Mouse (Mus musculus) CD4-positive, CD25-positive, alpha-beta regulatory T cell, adult 2 months (primary cell): ENCODE results near the gene Spint5.
"Not testable (repeated sequence)": the region's sequence is repeated elsewhere in the genome, so short reads cannot be mapped to it uniquely, and the experiment has no call there.

ENCODE experiments used
- DNase-seq: peaks from one replicate; pipeline ENCODE4 v3.0.0-alpha.2; 2012; ENCODE audit warnings: low read depth, low spot score

Spint5 gene

DNA sequence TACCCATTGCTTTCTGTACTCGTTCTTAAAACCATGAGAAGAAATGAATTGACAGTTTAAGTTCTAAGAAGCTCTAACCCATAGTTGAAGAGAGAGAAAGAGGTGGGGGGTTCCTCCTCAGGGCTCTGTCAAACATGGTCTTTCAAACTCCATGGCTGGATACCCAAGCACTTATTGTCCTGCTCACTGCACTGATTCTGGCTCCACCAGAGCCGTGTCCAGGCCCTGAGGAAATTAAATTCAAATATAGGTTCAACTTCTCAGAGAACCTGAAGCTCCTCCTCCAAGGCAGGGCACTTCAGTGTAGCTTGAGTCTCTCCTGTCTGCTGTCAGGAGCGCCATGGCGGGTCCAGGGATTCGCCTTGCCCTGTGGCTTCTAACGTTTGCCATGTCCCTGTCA is at the start of gene Spint5:
TSS of gene Spint5 (plus strand) at position 301 of the 400 bp plus-strand sequence.
- DNase-seq = no peak

DNA sequence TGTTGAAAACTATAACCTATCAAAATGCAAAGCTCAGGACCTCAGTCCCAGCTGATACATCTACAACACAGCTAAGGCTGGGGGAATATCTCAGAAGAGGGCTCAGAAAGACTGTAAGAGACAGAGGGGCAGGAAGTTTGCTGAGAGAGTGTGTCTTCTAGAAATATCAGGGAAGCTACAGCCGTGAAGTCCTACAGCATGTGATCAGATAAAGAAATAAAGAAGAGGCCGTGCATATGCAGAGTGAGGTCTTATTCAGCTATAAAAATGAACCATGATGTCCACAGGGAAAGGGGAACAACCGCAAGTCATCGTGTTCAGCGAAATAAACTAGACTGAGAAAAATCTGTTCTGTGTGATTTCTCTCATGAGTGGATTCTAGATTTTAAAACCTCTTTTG is 44.8 kb upstream of the Spint5 start:
- no peak for DNase-seq

DNA sequence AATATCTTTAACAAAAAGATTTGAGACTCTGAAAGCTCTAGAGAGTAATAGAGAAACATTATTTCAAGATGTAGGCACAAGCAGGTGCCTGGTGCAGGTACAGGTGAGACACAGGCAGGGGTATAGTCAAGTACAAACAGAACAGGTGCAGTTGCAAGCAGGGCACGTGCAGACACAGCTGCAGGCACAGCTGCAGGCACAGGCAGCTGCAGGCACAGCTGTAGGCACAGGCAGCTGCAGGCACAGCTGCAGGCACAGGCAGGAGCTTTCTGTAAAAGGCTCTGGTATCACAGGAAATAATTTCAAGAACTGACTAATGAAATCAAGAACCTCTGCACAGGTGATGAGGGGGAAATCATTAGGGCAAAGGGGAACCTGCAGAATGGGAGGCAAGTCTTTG is 44.2 kb upstream of the Spint5 start:
- DNase-seq = no peak

DNA sequence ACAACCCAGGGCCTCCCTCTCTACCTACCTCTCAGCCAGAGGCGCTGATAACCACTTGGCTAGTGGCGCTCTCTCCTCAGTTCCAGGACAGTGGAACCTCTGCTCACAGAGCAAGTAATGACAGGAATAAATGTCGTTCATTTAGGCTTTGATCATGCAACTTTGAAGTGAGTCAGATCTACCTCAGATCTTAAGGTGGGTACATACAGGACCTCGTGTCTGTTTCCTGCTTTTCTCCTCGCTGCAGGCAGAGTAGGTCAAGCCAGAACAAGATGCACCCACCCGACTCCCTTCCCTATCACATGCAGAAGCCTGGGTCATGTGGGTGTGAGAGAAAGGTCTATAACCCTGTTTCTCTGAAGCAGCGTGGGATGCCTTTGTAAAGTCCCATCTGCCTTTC is 41.1 kb upstream of the Spint5 start, which contains the start of gene Wfdc11:
TSS of gene Wfdc11 (minus strand) at position 101 of the 400 bp plus-strand sequence.
- DNase-seq = no peak

DNA sequence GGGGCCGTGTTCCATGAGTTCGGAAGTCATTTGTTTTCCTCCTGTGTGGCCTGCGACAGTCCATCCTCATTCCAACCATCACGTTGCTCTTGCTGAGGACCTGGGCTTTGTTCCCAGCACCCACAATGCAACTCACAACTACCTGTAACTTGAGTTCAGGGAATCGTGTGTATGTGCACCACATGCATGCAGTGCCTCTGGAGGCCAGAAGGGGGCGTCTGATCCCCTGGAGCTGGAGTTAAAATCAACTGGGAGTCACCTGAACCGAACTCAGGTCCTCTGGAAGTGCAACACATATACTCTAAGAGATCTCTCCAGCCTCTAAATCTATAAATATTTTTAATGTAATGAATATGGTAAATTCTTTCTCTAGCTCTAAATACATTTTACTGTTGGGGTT is 39.0 kb upstream of the Spint5 start:
- no peak for DNase-seq

DNA sequence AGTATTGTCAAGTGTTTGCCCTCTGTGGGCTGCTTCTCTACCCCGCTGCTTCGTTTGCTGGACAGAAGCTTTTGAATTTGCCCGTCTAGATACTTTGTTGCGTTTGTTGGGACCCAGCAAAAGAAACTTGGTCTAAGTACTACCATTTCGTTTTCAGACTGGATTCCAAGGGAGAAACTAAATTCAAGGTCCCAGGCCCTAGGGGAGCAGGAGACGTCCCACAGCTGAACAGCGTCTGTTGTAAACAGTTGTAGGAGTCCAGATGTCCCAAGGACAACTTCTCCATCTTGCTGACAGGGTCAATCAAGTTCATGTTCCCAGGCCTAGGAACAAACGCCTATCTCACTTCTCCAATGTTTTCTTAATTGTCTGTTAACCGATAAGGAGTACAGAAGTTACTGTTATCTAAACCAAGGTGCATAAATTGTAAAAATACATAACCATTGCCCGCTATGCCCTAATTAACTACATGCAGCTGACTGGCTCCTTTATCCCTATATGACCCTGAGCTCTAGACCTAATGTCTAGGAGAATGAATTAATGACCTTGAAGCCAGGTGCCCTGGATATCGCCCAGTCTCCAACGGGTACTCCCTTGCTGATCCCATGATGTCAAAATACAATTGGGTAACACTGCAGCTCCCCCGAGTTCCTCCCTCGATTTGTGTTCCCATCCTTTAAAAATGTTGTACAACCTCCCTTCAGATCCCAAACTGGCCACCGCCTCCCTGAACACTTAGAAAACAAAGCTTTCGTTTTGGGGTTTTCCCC is 38.0 kb upstream of the Spint5 start:
- no peak for DNase-seq

DNA sequence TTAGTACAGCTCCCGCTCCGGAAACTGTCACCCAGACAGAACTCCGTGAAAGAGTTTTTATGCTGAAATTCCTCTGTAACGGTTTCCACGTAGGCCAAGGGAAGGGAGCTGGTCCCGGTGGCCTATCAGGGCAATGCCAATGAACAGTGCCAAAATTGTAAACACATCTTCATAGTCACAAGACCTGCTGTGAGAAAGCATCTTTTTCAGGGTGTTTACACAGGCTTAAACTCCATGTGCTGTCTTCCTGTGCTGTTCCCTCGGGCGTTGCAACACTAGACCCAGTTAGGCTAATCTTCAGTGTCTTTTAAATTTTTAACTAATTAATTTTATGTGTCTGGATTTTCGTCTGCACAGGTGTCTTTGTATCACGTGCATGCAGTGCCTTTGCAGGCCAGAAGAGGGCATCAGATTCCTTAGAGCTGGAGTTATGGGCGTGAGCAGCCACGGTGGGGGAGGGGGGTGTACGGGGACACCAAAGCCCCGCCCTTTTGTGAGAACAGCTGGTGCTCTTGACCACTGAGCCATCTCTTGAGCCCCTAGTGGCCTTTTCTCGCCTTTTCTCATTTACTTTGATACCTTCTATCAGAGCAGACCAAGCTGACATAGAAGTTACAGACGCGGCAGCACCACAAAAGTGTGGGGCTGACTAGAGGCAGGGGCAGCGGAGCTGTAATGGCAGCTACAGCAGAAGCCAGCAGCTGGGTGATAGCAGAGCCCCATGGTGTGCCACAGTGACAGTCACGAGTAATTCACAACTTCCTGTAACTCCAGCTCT is 36.1 kb upstream of the Spint5 start:
- DNase-seq = peak; percentile 77

DNA sequence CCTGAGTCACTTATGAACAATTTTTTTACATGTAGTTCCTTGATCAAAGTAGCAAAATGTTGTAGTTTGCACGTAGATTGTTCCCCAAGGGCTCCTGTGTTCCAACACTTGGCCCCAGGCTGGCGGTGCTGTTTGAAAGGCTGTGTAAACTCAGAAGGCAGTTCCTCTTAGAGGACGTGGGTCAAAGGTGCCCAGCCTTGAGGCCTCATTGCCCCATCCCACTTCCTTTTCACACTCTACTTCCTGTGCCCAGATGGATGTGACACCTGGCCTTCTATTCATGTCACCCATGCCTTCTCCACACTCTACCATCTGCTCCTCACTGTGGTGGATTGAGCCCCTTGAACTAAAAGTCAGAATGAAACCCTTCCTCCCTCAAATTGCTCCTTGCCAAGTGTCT is 35.2 kb upstream of the Spint5 start:
- no peak for DNase-seq

DNA sequence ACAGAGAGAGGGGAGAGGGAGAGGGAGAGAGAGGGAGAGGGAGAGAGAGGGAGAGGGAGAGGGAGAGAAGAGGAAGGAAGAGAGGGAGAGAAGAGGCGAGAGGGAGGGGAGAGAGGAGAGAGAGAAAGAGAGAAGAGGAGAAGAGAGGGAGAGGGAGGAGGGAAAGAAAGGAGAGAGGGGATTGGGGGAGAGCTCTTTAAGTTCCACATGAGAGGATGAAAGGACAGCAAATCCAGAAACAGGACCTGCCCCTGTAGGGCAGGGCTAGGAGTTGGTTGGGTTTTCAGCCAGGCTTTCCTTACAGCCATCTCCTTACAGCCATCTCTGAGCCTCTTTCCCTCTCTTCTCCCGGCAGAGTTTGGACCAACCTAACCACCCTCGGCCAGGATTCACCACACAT is 30.3 kb upstream of the Spint5 start, which contains the start of gene Wfdc13:
TSS of gene Wfdc13 (plus strand) at position 301 of the 400 bp plus-strand sequence.
- no peak for DNase-seq

DNA sequence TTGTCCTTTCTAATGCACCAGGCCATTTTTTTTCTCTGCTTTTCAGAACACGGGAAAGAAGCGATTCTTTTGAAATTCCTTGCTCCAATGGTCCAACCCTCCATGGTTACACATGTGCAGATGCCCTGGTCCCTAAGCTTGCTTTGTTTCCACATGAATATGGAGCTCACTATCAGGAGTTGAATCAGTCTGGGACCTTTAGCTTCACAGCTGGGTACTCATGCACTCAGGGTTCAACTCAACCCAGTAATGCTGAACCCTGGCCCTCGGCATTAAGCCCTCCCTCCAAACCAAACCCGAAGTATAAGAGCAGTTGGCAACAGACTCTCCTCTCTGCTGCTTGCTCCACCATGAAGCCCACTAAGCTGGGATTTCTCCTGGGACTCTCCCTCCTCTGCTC is 16.9 kb upstream of the Spint5 start, which contains the start of gene Spint4:
TSS of gene Spint4 (plus strand) at position 301 of the 400 bp plus-strand sequence.
- no peak for DNase-seq

DNA sequence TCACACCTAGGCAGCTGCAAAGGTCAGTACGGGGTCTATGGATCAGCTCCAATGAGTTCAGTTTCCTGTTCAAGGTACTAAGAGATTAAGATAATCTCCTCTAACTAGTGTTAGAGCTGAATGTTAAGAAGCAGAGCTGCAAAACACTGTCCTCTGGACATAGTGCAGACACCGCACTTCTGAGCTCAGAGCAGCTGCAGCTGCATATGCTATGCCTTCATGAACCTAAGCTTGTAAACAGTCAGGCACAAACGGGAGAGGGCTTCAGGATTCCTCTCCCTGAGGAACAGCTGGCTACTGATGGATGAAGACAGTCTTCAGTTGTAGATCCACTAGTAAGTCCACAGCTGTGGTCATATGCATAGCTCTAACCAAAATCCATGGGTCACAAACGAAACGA is 14.1 kb upstream of the Spint5 start:
- DNase-seq = no peak

DNA sequence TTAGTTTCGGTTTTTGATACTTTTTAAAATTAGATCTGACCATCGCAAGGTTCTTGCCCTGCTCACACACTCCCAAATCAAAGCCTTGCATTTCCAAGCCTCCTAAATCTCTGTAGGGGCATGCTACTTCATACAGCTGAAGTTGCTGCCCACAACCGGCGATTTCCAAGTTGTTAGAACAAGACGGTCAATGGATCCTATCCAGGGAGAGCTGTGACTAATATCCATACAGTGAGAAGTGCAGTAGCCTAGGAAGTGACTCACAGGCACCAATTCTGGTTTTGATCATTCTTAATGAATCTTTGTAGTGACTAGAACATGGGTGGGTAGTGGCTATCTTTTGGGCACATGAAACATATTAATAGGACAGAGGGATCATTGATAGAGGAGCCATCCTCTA is 13.3 kb upstream of the Spint5 start:
- no peak for DNase-seq

DNA sequence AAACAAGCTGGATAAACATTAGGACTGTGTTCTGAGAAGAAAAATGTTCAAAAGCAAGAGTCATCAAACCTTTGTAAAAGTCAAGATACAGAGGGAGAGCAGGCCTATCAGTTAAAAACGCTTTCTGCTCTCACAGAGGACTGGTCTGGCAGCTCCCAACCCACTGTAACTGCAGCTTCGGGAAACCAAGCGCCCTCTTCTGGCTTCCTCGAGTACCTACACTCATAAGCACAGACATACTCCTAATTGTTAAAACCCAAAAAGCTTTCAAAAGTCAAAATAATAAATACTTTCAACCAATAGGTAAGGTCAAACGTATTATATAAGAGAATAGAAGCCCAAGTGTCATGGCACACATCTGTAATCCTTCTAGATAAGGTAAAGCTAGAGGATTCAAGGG is 10.9 kb upstream of the Spint5 start:
- DNase-seq = no peak

DNA sequence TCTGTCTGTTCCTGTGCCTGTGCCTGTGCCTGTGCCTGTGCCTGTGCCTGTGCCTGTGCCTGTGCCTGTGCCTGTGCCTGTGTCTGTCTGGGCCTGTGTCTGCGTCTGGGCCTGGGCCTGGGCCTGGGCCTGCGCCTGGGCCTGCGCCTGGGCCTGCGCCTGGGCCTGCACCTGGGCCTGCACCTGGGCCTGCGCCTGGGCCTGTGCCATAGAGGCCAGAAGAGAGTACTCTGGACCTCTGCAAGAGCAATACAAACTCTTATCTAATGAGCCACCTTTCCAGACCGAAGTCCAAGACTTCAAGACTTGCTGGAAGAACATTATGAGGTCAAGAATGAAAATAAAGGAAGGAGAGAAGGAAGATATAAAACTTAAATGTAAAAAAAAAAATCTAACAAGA is 9.8 kb upstream of the Spint5 start:
- DNase-seq = no peak

DNA sequence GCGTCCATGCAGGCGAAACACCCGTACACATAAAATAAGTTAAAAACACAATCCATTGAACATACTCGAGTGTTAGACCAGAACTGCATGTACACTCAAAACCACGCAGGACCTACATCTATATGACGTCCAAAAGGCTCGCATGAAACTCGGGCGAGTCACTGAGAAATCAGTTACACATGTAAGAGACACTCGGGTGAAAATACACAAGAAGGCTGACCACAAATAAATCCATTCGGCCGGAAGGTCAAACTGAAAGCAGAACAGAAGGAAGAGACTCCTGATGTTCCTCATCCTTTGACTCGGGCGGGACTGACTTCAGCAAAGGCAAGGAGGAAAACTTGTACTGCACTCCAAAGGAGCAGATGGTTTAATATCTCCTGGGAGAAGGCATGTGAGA is 9.1 kb upstream of the Spint5 start:
- no peak for DNase-seq

DNA sequence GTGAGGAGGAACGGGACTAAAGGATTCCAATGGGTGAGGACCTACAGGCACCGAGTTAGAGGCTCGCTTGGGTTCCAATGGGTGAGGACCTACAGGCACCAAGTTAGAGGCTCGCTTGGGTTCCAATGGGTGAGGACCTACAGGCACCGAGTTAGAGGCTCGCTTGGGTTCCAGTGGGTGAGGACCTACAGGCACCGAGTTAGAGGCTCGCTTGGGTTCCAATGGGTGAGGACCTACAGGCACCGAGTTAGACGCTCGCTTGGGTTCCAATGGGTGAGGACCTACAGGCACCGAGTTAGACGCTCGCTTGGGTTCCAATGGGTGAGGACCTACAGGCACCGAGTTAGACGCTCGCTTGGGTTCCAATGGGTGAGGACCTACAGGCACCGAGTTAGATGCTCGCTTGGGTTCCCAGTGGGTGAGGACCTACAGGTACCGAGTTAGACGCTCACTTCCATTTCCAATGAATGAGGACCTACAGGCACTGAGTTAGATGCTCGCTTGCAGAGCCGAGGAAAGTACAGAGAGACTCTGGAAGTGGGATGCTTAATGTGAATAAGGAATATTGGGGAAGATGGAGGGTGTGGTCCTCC is 1.2 kb downstream of the Spint5 start:
- DNase-seq = not testable (repeated sequence)

DNA sequence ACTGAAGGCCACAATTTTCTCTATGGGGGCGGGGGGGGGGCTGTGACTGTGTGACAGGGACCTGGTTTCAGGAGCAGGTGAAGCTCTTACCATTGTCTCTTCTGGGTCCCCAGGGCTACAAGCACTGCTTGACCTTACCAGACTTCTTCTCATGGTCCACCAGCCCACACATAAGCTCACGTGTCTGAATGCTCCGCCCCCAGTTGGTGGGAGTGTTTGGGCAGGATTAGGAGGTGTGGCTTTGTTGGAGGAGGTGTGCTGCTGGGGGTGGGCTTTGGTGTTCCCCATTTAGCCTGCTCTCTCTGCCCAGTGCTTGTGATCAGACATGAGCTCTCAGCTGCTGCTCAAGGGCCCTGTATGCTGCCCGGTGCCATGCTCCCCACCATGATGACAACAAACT is 8.2 kb downstream of the Spint5 start:
- DNase-seq = no peak

DNA sequence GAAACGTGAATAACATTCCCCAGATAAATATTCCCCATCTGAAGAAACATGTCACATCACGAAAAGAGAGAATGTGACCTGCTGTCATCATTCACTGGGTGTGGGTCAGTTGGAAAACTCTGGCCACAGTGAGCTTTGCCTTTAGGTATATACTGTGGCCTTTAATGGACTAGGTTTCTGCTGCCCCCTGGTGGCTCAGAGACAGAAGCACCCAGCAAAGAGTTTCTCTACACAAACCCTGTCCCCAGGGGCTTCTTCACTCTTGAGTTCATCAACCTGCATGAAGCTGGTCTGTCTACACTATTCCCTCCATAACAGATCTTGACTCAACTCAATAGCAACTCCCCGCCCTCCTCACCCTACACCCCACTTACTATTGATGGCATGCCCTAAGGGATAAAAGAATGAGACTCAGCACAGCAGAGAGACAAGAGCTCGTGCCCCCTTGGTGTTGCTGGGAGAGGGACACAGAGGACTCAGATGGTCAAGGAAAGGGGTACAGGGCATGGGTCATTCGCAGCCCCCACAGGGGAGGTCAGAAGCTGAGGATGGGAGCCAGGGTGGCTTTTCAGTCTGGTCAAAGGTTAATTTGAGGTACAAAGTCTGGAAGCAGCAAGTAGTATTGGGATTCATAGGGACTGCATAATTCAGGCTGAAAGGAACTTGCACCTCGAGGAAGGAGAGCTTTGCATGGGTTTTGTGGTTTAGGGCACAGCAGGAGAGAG is 11.0 kb downstream of the Spint5 start:
- peak; percentile 76 for DNase-seq

DNA sequence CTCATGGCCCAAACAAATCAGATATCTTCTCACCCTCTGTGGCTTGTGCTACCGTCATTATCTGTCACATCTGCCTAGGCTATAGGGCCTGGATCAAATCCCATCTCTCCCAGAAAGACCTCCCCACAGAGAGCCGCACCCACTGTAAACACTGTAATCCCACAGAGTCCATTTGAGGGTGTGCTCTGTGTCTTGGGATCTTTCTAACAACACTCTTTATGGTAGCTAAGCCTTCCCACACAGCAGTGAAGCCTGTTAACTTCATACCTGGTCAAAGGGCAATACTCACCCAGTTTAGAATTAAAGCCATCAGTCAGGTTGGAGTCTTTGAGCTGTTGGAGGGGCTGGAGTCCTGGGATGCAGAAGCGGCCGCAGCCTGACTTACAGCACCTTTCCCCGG is 16.6 kb downstream of the Spint5 start:
- no peak for DNase-seq

DNA sequence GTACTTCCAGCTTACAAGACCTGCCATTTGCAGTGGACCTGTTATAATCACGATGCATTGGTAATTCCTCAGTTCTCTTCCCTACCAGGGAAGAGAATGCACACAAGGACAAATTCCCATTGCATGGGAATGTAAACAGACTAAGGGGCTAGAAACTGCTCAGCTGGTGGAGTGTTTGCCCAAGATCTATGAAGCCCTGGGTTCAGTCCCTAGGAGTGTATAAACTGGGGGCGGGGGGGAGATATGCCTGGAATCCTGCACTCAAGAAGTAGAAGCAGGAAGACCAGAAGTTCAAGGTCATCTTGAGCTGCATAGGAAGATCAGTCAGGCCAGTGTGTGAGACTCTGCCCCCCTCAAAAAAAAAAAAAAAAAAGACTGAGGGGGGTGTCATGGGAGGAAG is 18.2 kb downstream of the Spint5 start:
- DNase-seq = no peak

DNA sequence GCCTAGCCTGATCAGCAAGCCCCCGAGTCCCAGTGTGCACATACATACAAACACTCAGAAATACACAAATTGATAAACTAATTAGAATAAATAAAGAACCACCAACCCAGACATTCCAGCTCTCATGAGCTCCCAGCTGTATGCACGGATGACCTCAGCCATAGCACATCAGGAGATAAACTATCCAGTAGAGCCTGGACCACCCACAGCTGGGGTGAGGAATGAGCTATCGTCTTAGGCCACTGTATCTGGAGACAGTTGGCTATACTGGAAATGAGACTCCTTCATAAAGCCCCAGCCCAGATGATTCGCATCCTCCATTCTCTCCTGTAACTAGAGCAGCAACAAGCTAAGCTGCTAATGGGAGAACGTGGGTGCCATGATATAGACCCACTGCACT is 19.7 kb downstream of the Spint5 start:
- DNase-seq = no peak

DNA sequence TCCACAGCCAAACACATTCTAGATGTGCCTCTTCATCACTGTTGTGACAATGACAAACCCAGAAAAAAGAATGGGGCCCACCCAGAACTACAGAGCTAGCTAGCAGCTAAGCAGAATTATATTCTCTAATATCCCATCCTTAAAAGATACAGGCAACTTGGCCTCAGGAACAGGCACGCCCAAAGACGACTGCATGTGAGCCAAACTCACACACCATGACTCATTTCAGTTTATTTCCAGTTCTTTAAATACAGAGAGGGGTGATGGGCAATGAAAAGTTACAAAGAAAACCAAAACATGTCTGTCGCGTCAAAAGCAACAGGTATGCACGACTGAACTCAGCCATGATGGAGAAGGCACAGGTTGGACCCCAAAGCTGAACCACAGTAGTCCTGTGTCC is 20.3 kb downstream of the Spint5 start:
- DNase-seq = no peak
